Mouse (Mus musculus) ES-E14 (cell line): ENCODE data around the gene Drd4. TPM values are rescaled to one million over a fixed set of nuclear protein-coding genes. Genes with fewer than 3 reads are reported as not detected.
A peak's percentile ranks its signal among the peaks of the same experiment; 100 is the strongest.

Experiments
- DNase-seq: peaks from one replicate; pipeline ENCODE4 v3.0.0-alpha.2; 2013; ENCODE audit warnings: low read depth, low spot score
- H3K27ac ChIP-seq: 2 replicates; pipeline ENCODE4 v1.5.1; 2012; ENCODE audit warnings: low read depth, mild to moderate bottlenecking, low read length, moderate library complexity, mixed read lengths; ENCODE audit not compliant: poor library complexity, insufficient read depth, severe bottlenecking
- H3K36me3 ChIP-seq: 2 replicates; pipeline ENCODE4 v1.6.1; 2012; ENCODE audit warnings: mild to moderate bottlenecking, low read length, moderate library complexity, mixed read lengths; ENCODE audit not compliant: control insufficient read depth, poor library complexity, insufficient read depth, severe bottlenecking
- H3K4me1 ChIP-seq, 2 experiments: fragments of 150-350 bp in 1 of 2; sonication (generic) in 1 of 2; 2 replicates each; pipeline ENCODE4 v1.6.1; 2012; ENCODE audit warnings: low read length in 2 of 2, mild to moderate bottlenecking in 1 of 2, mixed read lengths in 1 of 2; ENCODE audit not compliant: control insufficient read depth in 2 of 2, insufficient read depth in 2 of 2, poor library complexity in 1 of 2
- H3K4me3 ChIP-seq, 2 experiments: fragments of 150-350 bp in 1 of 2; sonication (generic) in 1 of 2; 2 replicates each; pipeline ENCODE4 v1.5.1; 2012; ENCODE audit warnings: low read length in 2 of 2, low read depth in 1 of 2, mild to moderate bottlenecking in 1 of 2, mixed read lengths in 1 of 2; ENCODE audit not compliant: insufficient read depth in 1 of 2, poor library complexity in 1 of 2, severe bottlenecking in 1 of 2
- H3K9ac ChIP-seq: 2 replicates; pipeline ENCODE4 v1.6.1; 2012; ENCODE audit warnings: low read depth, mild to moderate bottlenecking, low read length, mixed read lengths; ENCODE audit not compliant: poor library complexity, insufficient read depth, severe bottlenecking
- H3K9me3 ChIP-seq: fragments of 150-350 bp; sonication (generic); 2 replicates; pipeline ENCODE4 v1.6.1; 2012; ENCODE audit warnings: low read depth, mild to moderate bottlenecking, low read length; ENCODE audit not compliant: control insufficient read depth, insufficient read depth
- CHD2 ChIP-seq: IDR thresholded peaks from 2 replicates; pipeline ENCODE4 v1.6.1; 2014; ENCODE audit warnings: mild to moderate bottlenecking, low read depth, low read length, inconsistent platforms
- HCFC1 ChIP-seq: IDR thresholded peaks from 2 replicates; pipeline ENCODE4 v1.6.1; 2012; ENCODE audit warnings: low read length, inconsistent platforms, borderline replicate concordance; ENCODE audit not compliant: insufficient read depth
- MAFK ChIP-seq: IDR thresholded peaks from 2 replicates; pipeline ENCODE4 v1.6.1; 2014; ENCODE audit warnings: mild to moderate bottlenecking, low read depth, low read length, inconsistent platforms; ENCODE audit not compliant: insufficient read depth
- ZC3H11A ChIP-seq: IDR thresholded peaks from 2 replicates; pipeline ENCODE4 v1.6.1; 2012; ENCODE audit warnings: low read depth, mild to moderate bottlenecking, inconsistent platforms, low read length, borderline replicate concordance
- ZNF384 ChIP-seq: IDR thresholded peaks from 2 replicates; pipeline ENCODE4 v1.6.1; 2012; ENCODE audit warnings: low read depth, low read length, inconsistent platforms
- in situ Hi-C, 2 experiments: fragments of 600-800 bp; cut with MboI; formaldehyde crosslinking; loops; one replicate each; pipeline ENCODE4 v1.15.1; 2025; ENCODE audit warnings: low sequenced_read_pairs in 2 of 2, inconsistent platforms in 1 of 2; ENCODE audit not compliant: unreplicated experiment in 2 of 2
- total RNA-seq: library from RNA; depleted of rRNA; stranded (reverse); fragments of 300-350 nt; gene quantifications from 2 replicates; pipeline ENCODE4 v1.2.3, GENCODE M21; 2012

Drd4 gene
- total RNA-seq, 1 experiment = 0.76 TPM

DNA sequence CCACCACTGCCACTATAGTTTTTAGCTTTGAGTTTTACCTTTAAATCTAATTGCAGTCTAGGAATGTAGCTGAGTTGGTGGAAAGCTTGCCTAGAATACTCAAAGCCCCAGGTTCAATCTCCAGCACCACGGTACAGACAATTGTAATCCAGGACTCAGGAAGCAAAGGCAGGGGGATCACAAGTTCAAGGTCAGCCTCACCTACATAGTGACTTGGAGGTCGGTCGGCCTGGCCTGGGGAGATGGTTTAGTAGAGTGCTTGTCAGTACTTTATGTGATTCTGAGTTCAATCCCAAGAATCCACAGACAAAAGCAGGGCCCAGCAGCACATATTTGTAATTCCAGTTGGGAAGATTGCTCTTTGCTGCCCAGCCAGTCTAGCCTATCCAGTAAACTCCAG lies 3.8 kb upstream of the Drd4 start:
- Histone ChIP-seq H3K9ac (no peak overlapping the region), H3K27ac (no peak overlapping the region), H3K4me1 (peaks cover 2 to 3% of the 10 kb centered on the region in 2 experiments; a peak in 3 of 4 replicates), H3K9me3 (no peaks in the 10 kb centered on the region), H3K4me3 (no peak overlapping the region), H3K36me3 (no peaks in the 10 kb centered on the region)
- in situ Hi-C loops = no loop called here
- DNase-seq = no peak
- TF ChIP-seq ZNF384 = no peak
- TF ChIP-seq MAFK = no peak
- no peak for TF ChIP-seq ZC3H11A
- no peak for TF ChIP-seq CHD2
- TF ChIP-seq HCFC1 = no peak

DNA sequence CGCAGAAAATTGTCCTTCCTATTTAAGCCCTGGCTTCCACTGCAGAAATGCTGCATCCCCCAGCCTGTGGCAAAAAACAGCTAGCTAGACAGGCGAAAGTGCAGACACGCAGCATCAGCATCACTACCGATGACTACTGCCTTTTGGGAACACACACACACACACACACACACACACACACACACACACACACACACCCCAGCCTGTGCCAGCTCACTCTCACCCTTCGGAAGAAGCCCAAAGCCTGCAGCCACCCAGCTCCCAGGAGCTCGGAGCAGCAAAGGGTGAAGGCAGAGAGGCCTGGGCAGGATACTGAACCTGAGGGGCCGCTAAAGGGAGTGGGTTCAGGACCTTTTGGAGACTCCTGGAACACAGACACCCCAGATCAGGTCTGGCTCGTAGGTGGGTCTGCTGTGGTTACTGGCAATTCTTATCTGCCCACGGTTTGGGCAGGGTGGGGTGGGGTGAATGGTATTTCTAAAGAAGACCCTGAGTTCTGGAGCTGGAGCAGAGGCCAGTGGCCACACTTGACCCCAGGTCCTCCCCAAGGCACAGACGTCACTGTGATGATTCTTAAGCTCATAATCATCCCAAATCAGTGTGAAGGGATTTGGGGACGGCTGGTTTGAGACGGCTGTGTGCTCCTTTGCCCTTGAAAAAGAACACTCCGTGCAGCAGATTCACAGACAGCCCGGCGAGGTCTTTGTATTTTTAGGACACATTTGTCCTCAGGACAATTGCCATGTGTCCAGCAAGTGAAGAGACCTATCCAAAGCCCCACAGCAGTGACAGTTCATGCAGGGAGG lies 980 bp downstream of the Drd4 start:
- H3K4me3 ChIP-seq = no peak overlapping the region; a peak in 1 of 4 replicates
- no peak overlapping the region; the same call in 1 of the 2 replicates for H3K9ac ChIP-seq
- in situ Hi-C loops = no loop called here
- no peaks in the 10 kb centered on the region for H3K9me3 ChIP-seq
- H3K27ac ChIP-seq = no peak overlapping the region
- DNase-seq = no peak
- no peak for TF ChIP-seq ZNF384
- no peak for TF ChIP-seq CHD2
- no peak for TF ChIP-seq HCFC1
- no peak for TF ChIP-seq MAFK
- H3K4me1 ChIP-seq = peaks cover 2 to 11% of the 10 kb centered on the region in 2 experiments; a peak in 3 of 4 replicates
- peaks cover 5% of the 10 kb centered on the region; the same call in 1 of the 2 replicates for H3K36me3 ChIP-seq

GRCm38 (mm10) chr7:141293852-141294471 lies 2.2 kb downstream of the Drd4 start:
- peaks cover 5% of the 10 kb centered on the region; the same call in 1 of the 2 replicates for H3K36me3 ChIP-seq
- no peak for DNase-seq
- H3K4me3 ChIP-seq = peak overlapping the region; percentile 14 to 62
- no peaks in the 10 kb centered on the region for H3K9me3 ChIP-seq
- TF ChIP-seq ZC3H11A (no peak), CHD2 (no peak), ZNF384 (no peak), HCFC1 (no peak), MAFK (no peak)
- in situ Hi-C loops = no loop called here
- no peak overlapping the region for H3K27ac ChIP-seq
- H3K4me1 ChIP-seq = peaks cover 0 to 11% of the 10 kb centered on the region in 2 experiments; a peak in 1 of 4 replicates
- peak overlapping the region; percentile 55 for H3K9ac ChIP-seq

GRCm38 (mm10) chr7:141294479-141294878 lies 2.7 kb downstream of the Drd4 start:
- peaks cover 8% of the 10 kb centered on the region; the same call in 1 of the 2 replicates for H3K36me3 ChIP-seq
- TF ChIP-seq ZC3H11A = no peak
- TF ChIP-seq HCFC1 = no peak
- no peak for TF ChIP-seq MAFK
- DNase-seq = no peak
- H3K4me3 ChIP-seq = peak overlapping the region; percentile 14 to 62
- peaks cover 0 to 11% of the 10 kb centered on the region in 2 experiments; a peak in 1 of 4 replicates for H3K4me1 ChIP-seq
- H3K27ac ChIP-seq = no peak overlapping the region
- no peaks in the 10 kb centered on the region for H3K9me3 ChIP-seq
- H3K9ac ChIP-seq = peak overlapping the region; percentile 55; the same call in 1 of the 2 replicates
- in situ Hi-C loops = no loop called here
